Mouse (Mus musculus) lung, adult 2 months (tissue): ENCODE results near the gene 2010111I01Rik.

Experiments
- CTCF ChIP-seq: fragments of 200-500 bp; IDR thresholded peaks from 2 replicates; pipeline ENCODE4 v1.5.1; 2011; ENCODE audit warnings: mild to moderate bottlenecking, low read length, control low read depth; ENCODE audit not compliant: insufficient read depth
- POLR2A ChIP-seq: fragments of 200-500 bp; IDR thresholded peaks from 2 replicates; pipeline ENCODE4 v1.6.1; 2011; ENCODE audit warnings: low read depth, mild to moderate bottlenecking, control low read depth, low read length, borderline replicate concordance; ENCODE audit errors: extremely low read depth

- TF ChIP-seq POLR2A, result no peak
- TF ChIP-seq CTCF, result no peak
These were observed 286.6 kb downstream of the 2010111I01Rik start for GRCm38 (mm10) chr13:63251118-63251889.
